Mouse (Mus musculus): ENCODE measurements at regions not wholly inside any gene's neighbourhood (a gene's known extent, or its start where the extent isn't known, plus 50 kb on each side); places are given as distances from the start of the nearest gene placed in this dataset.

- H3K9ac ChIP-seq (ENCODE audit: insufficient read depth, low read depth, low read length, poor library complexity, severe bottlenecking), result no peak overlapping the region
- H3K4me1 ChIP-seq (ENCODE audit: control insufficient read depth in 2 of 2, insufficient read depth in 2 of 2, low read length in 2 of 2, poor library complexity in 1 of 2), result no peaks in the 10 kb centered on the region
- no peak overlapping the region for H3K27ac ChIP-seq (ENCODE audit: insufficient read depth, low read depth, low read length, poor library complexity, severe bottlenecking)
- H3K36me3 ChIP-seq (ENCODE audit: control insufficient read depth, insufficient read depth, low read length, poor library complexity, severe bottlenecking), result no peaks in the 10 kb centered on the region
- no peak overlapping the region for H3K4me3 ChIP-seq (ENCODE audit: insufficient read depth in 1 of 2, low read depth in 1 of 2, low read length in 2 of 2, poor library complexity in 1 of 2, severe bottlenecking in 1 of 2)
- DNase-seq (ENCODE audit: low read depth, low spot score), result no peak
- in situ Hi-C loops (cut with MboI; ENCODE audit: low sequenced_read_pairs in 2 of 2, unreplicated experiment in 2 of 2), result loop anchor here in 1 of 2 experiments (25.0 kb wide), 1 partner anchor 176 kb away; no protein-coding TSS in a partner anchor
- no peak for TF ChIP-seq MAFK (IDR thresholded peaks at IDR 0.05; ENCODE audit: insufficient read depth, low read depth, low read length)
- no peak for TF ChIP-seq CHD2 (IDR thresholded peaks at IDR 0.05; ENCODE audit: low read depth, low read length)
- no peak for TF ChIP-seq ZC3H11A (IDR thresholded peaks at IDR 0.05; ENCODE audit: borderline replicate concordance, low read depth, low read length)
- TF ChIP-seq HCFC1 (IDR thresholded peaks at IDR 0.05; ENCODE audit: borderline replicate concordance, insufficient read depth, low read length), result no peak
- no peak for TF ChIP-seq ZNF384 (IDR thresholded peaks at IDR 0.05; ENCODE audit: low read depth, low read length)
- no peaks in the 10 kb centered on the region for H3K9me3 ChIP-seq (ENCODE audit: control insufficient read depth, insufficient read depth, low read depth, low read length)
These were observed 115.1 kb downstream of the Vmn2r79 start for GRCm38 (mm10) chr7:87110985-87111372.

GRCm38 (mm10) chr7:87113654-87114053 is 117.7 kb downstream of the Vmn2r79 start:
- H3K4me3 ChIP-seq (ENCODE audit: insufficient read depth in 1 of 2, low read depth in 1 of 2, low read length in 2 of 2, poor library complexity in 1 of 2, severe bottlenecking in 1 of 2), result no peak overlapping the region
- no peaks in the 10 kb centered on the region for H3K9me3 ChIP-seq (ENCODE audit: control insufficient read depth, insufficient read depth, low read depth, low read length)
- no peaks in the 10 kb centered on the region for H3K36me3 ChIP-seq (ENCODE audit: control insufficient read depth, insufficient read depth, low read length, poor library complexity, severe bottlenecking)
- peak; percentile 22; the same call in 1 of the 2 replicates for TF ChIP-seq ZC3H11A (IDR thresholded peaks at IDR 0.05; ENCODE audit: borderline replicate concordance, low read depth, low read length)
- no peak for TF ChIP-seq MAFK (IDR thresholded peaks at IDR 0.05; ENCODE audit: insufficient read depth, low read depth, low read length)
- no peak overlapping the region for H3K9ac ChIP-seq (ENCODE audit: insufficient read depth, low read depth, low read length, poor library complexity, severe bottlenecking)
- H3K4me1 ChIP-seq (ENCODE audit: control insufficient read depth in 2 of 2, insufficient read depth in 2 of 2, low read length in 2 of 2, poor library complexity in 1 of 2), result no peaks in the 10 kb centered on the region
- H3K27ac ChIP-seq (ENCODE audit: insufficient read depth, low read depth, low read length, poor library complexity, severe bottlenecking), result no peak overlapping the region
- in situ Hi-C loops (cut with MboI; ENCODE audit: low sequenced_read_pairs in 2 of 2, unreplicated experiment in 2 of 2), result loop anchor here in 1 of 2 experiments (25.0 kb wide), 1 partner anchor 174 kb away; no protein-coding TSS in a partner anchor
- peak; percentile 38 for DNase-seq (ENCODE audit: low read depth, low spot score)

GRCm38 (mm10) chr7:87122516-87122915 is 123.4 kb upstream of the Nox4 start:
- in situ Hi-C loops (cut with MboI; ENCODE audit: low sequenced_read_pairs in 2 of 2, unreplicated experiment in 2 of 2), result loop anchor here in 1 of 2 experiments (25.0 kb wide), 1 partner anchor 165 kb away; no protein-coding TSS in a partner anchor
- TF ChIP-seq MAFK (IDR thresholded peaks at IDR 0.05; ENCODE audit: insufficient read depth, low read depth, low read length) (no peak), CHD2 (IDR thresholded peaks at IDR 0.05; ENCODE audit: low read depth, low read length) (no peak), ZNF384 (IDR thresholded peaks at IDR 0.05; ENCODE audit: low read depth, low read length) (no peak), HCFC1 (IDR thresholded peaks at IDR 0.05; ENCODE audit: borderline replicate concordance, insufficient read depth, low read length) (no peak), ZC3H11A (IDR thresholded peaks at IDR 0.05; ENCODE audit: borderline replicate concordance, low read depth, low read length) (no peak)
- no peak overlapping the region for H3K27ac ChIP-seq (ENCODE audit: insufficient read depth, low read depth, low read length, poor library complexity, severe bottlenecking)
- H3K9ac ChIP-seq (ENCODE audit: insufficient read depth, low read depth, low read length, poor library complexity, severe bottlenecking), result no peak overlapping the region
- no peaks in the 10 kb centered on the region for H3K9me3 ChIP-seq (ENCODE audit: control insufficient read depth, insufficient read depth, low read depth, low read length)
- H3K4me1 ChIP-seq (ENCODE audit: control insufficient read depth in 2 of 2, insufficient read depth in 2 of 2, low read length in 2 of 2, poor library complexity in 1 of 2), result no peaks in the 10 kb centered on the region
- H3K36me3 ChIP-seq (ENCODE audit: control insufficient read depth, insufficient read depth, low read length, poor library complexity, severe bottlenecking), result no peaks in the 10 kb centered on the region
- no peak for DNase-seq (ENCODE audit: low read depth, low spot score)
- no peak overlapping the region for H3K4me3 ChIP-seq (ENCODE audit: insufficient read depth in 1 of 2, low read depth in 1 of 2, low read length in 2 of 2, poor library complexity in 1 of 2, severe bottlenecking in 1 of 2)

GRCm38 (mm10) chr7:87145896-87146295 is 100.0 kb upstream of the Nox4 start:
- in situ Hi-C loops (cut with MboI; ENCODE audit: low sequenced_read_pairs in 2 of 2, unreplicated experiment in 2 of 2), result no loop called here
- H3K4me1 ChIP-seq (ENCODE audit: control insufficient read depth in 2 of 2, insufficient read depth in 2 of 2, low read length in 2 of 2, poor library complexity in 1 of 2), result no peaks in the 10 kb centered on the region

GRCm38 (mm10) chr7:87147703-87148102 is 98.2 kb upstream of the Nox4 start:
- Histone ChIP-seq H3K4me3 (ENCODE audit: insufficient read depth in 1 of 2, low read depth in 1 of 2, low read length in 2 of 2, poor library complexity in 1 of 2, severe bottlenecking in 1 of 2) (no peak overlapping the region), H3K9me3 (ENCODE audit: control insufficient read depth, insufficient read depth, low read depth, low read length) (no peaks in the 10 kb centered on the region)
- in situ Hi-C loops (cut with MboI; ENCODE audit: low sequenced_read_pairs in 2 of 2, unreplicated experiment in 2 of 2), result no loop called here

More at GRCm38 (mm10) chr7:87145896-87146295, 100.0 kb upstream of the Nox4 start:
- H3K9ac ChIP-seq (ENCODE audit: insufficient read depth, low read depth, low read length, poor library complexity, severe bottlenecking), result no peak overlapping the region
- no peak overlapping the region for H3K4me3 ChIP-seq (ENCODE audit: insufficient read depth in 1 of 2, low read depth in 1 of 2, low read length in 2 of 2, poor library complexity in 1 of 2, severe bottlenecking in 1 of 2)
- no peak overlapping the region for H3K27ac ChIP-seq (ENCODE audit: insufficient read depth, low read depth, low read length, poor library complexity, severe bottlenecking)
- H3K9me3 ChIP-seq (ENCODE audit: control insufficient read depth, insufficient read depth, low read depth, low read length), result no peaks in the 10 kb centered on the region
- H3K36me3 ChIP-seq (ENCODE audit: control insufficient read depth, insufficient read depth, low read length, poor library complexity, severe bottlenecking), result no peaks in the 10 kb centered on the region
- no peak for DNase-seq (ENCODE audit: low read depth, low spot score)
- TF ChIP-seq HCFC1 (IDR thresholded peaks at IDR 0.05; ENCODE audit: borderline replicate concordance, insufficient read depth, low read length), result no peak
- no peak for TF ChIP-seq ZNF384 (IDR thresholded peaks at IDR 0.05; ENCODE audit: low read depth, low read length)
- TF ChIP-seq ZC3H11A (IDR thresholded peaks at IDR 0.05; ENCODE audit: borderline replicate concordance, low read depth, low read length), result no peak
- TF ChIP-seq MAFK (IDR thresholded peaks at IDR 0.05; ENCODE audit: insufficient read depth, low read depth, low read length), result no peak
- no peak for TF ChIP-seq CHD2 (IDR thresholded peaks at IDR 0.05; ENCODE audit: low read depth, low read length)

More at GRCm38 (mm10) chr7:87147703-87148102, 98.2 kb upstream of the Nox4 start:
- TF ChIP-seq CHD2 (IDR thresholded peaks at IDR 0.05; ENCODE audit: low read depth, low read length) (no peak), MAFK (IDR thresholded peaks at IDR 0.05; ENCODE audit: insufficient read depth, low read depth, low read length) (no peak), ZNF384 (IDR thresholded peaks at IDR 0.05; ENCODE audit: low read depth, low read length) (no peak), HCFC1 (IDR thresholded peaks at IDR 0.05; ENCODE audit: borderline replicate concordance, insufficient read depth, low read length) (no peak), ZC3H11A (IDR thresholded peaks at IDR 0.05; ENCODE audit: borderline replicate concordance, low read depth, low read length) (no peak)
- DNase-seq (ENCODE audit: low read depth, low spot score), result no peak
- Histone ChIP-seq H3K27ac (ENCODE audit: insufficient read depth, low read depth, low read length, poor library complexity, severe bottlenecking) (no peak overlapping the region), H3K4me1 (ENCODE audit: control insufficient read depth in 2 of 2, insufficient read depth in 2 of 2, low read length in 2 of 2, poor library complexity in 1 of 2) (no peaks in the 10 kb centered on the region), H3K9ac (ENCODE audit: insufficient read depth, low read depth, low read length, poor library complexity, severe bottlenecking) (no peak overlapping the region), H3K36me3 (ENCODE audit: control insufficient read depth, insufficient read depth, low read length, poor library complexity, severe bottlenecking) (no peaks in the 10 kb centered on the region)
